Mouse (Mus musculus): ENCODE data around the gene Abhd11.
"Not testable (repeated sequence)": the region's sequence is repeated elsewhere in the genome, so short reads cannot be mapped to it uniquely, and the experiment has no call there.

Abhd11 gene

DNA sequence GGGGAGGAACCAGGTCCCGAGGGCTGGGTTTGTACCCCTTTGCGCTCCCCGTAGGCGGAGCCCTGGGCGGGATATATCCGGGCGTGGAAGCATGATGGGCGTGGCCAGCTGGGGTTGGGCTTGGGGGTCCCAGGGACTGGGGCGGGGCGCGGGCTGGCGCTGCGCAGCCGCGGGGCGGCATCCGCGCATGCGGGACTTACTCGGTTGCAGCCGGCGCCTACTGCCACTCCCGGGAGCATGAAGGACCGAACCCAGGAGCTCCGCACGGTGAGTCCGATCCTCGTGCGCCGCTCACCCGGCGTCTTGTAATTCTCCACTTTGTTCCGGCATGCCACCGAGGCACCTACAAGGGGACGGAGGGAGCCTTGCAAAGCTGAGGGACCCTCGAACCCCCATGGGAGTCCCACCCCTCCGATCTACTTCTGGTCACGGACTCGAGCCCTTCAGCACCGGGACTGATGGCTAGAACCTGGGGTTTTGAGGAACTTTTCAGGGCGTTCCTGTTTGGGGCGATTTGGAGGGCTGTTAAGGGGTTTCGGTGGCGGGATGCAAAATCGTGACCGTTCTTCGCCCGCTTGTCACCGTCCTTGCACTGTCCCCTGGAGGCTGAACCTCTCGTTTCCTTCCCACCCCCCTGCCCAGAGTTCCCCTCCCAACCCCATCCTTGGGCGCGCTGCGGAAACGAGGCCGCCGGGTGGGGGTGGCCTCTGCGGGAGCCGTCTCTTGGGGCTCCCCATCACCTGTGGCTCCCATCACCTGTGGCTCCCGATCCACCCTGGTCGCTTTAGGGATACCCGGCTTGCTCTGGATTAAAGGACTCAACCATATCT, 14.6 kb downstream of the Abhd11 start, which contains the start of gene Stx1a:
TSS of gene Stx1a (plus strand) at position 139 of the 830 bp plus-strand sequence.
- peak; percentile 93 for DNase-seq (ENCODE audit: low read depth, low spot score)

DNA sequence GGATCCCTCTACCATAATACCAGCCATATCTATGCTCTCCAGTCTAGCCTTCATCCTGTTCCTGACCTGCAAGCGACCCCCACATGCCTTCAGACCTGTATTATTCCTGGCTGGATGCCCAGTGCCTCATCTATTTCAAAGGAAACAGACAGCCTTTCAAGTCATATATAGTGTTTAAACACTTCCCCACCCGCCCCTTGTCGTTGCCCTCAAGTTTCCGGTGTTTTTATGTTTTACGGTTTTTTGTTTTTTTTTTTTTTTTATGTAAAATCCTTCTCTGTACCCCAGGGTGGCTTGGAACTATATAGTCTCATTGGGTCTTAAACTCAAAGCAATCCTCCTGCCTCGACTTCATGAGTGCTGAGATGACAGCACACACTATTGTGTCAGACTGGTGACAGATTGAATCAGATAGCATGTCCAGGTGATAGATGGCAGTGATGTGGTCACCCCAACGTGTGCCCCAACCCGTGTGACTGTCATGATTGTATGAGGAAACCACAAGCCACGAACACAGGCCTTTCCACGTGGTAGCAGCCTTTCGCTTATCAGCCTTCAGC, 15.8 kb downstream of the Abhd11 start:
- DNase-seq (ENCODE audit: low read depth, low spot score), result peak; percentile 68

DNA sequence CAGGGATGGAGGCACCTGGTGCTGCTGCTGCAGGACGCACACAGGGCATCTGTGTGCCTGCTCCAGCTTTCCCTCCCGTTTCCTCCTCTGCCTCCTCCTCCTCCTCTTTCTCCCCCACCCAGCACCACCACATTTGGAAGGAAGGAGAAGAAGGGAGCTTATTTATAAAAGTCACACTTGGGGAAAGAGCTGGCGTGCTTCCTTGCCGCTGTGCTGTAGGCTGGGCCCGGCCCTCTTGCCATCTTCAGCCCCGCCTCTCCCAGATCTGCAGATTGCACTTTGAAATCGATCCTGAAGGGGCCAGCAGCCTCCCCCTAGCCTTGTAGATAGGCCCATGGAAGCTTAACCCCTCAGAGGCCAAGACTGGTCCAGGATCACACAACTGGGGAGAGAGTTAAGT, 16.9 kb downstream of the Abhd11 start:
- DNase-seq (ENCODE audit: low read depth, low spot score), result no peak

DNA sequence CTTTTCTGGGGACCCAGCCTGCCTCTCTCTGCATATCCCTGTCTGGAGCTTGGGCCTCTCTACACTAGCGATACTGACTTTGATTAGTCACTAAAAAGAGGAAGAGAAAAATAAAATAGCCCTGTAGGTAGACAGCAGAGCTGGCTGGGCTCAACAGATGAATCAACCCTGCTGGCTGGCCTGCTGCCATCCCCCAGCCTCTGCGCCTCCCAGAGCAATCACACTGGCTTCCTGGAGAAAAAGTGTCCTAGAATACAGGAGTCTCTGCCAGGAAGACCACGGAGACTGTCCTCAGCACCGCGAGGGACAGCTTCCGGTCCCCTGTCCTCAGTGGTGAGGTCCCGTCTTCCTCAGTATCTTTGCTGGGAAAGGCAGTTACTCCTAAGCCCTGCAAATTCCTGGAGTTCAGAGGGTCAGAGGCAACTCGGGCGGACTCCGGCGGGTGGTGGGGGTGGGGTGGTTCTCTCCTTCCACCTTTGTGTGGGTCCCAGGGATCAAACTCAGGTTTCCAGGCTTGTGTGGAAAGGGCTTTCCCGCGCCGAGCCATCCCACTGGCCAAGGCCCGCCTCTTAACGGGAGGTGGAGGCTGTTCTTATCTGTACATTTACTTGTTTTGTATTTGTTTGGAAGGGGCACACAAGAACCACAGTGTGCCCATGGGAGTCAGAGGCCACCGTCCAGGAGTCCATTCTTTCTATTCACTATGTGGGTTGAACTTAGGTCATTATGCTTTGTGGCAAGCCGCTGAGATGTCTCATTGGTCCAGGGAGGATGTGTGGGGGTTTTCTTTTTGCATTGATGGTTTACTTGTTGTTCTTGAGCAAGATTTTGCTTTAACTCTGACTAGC, 20.3 kb downstream of the Abhd11 start:
- DNase-seq (ENCODE audit: low read depth, low spot score), result no peak

DNA sequence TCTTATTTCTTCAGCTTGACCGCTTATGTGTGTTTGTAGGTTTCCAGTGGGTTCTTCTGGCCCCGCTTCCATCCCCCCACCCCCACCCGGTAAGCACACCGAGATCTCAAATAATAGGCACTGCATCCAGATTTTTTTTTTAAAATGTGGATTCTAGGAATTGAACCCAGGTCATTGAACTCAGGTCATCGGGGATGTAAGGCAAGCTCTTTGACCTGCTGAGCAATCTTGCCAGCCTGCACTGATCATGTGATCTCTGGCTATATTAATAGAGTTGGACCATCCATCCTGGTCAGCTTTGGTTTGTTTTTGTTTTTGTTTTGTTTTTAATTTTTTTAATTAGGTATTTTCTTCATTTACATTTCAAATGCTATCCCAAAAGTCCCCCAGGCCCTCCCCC, 23.6 kb downstream of the Abhd11 start:
- DNase-seq (ENCODE audit: low read depth, low spot score), result no peak

DNA sequence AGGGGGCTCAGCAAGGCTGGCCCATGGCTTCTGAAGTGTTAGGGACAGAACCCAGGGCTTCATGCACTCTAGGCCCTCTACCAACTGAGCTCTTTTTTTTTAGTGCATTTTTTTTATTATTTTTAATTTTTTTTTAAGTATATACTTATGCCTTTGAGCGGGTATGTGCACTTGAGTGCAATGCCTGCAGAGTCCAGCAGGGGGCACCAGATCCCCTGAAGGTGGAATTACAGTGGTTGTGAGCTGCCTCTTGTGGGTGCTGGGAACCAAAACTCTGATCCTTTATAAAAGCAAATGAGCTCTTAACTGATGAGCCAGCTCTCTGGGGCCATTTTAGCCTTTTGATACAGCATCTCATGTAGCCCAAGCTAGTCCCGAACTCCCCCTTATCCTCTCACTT, 25.6 kb downstream of the Abhd11 start:
- no peak for DNase-seq (ENCODE audit: low read depth, low spot score)

DNA sequence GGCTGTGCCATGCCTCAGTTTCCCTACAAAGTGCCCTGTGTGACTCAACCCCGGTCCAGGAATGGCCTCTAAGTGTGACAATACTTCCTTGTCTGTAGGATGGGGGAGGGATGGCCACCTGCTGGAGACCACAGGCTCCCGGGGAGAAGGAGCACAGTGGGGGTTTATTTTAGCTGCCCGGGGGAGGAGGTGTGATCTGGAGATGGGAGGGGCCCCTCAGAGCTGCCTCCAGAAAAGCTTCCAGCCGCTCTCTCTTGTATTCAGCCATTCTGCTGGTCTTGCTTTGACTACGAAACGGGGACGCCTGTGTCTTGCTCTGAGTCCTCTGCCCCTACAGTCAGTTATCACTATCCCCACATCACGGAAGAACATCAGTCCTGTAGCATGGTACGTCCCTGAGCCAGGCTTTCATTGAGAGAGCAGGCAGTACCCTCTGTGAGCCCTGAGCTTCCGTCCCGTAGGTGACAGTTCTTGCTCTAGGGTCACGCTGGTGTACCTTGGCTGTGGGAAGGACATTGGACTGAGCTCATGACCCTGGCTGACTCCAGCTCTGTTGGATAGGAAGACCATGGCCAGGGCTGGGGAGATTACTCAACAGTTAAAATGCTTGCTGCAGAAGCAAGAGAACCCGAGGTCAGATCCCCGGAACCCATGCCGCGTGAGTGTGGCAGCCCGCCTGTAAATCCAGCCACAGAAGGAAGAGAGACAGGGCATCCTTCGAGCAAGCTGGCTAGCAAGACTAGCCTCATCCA, 26.8 kb downstream of the Abhd11 start:
- DNase-seq (ENCODE audit: low read depth, low spot score), result no peak

DNA sequence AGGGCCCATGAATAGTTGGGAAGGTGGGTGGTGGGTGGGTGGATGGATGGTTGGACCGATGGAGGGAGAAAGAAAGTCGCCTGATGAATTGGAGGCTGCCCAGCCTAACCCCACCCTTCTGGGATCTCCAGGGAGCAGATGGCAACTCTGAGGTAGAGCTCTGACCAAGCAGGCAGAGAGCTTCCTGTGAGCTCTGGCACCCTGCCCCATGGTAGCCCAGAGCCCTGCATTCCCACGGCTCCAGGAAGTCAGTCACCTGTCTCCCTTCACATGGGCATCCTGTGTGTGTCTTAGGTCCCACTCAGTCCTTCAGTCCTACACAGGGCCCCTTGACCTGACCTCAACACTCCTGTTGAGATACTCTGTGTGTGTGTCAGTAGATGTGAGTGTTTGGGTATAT, 29.0 kb downstream of the Abhd11 start:
- no peak for DNase-seq (ENCODE audit: low read depth, low spot score)

DNA sequence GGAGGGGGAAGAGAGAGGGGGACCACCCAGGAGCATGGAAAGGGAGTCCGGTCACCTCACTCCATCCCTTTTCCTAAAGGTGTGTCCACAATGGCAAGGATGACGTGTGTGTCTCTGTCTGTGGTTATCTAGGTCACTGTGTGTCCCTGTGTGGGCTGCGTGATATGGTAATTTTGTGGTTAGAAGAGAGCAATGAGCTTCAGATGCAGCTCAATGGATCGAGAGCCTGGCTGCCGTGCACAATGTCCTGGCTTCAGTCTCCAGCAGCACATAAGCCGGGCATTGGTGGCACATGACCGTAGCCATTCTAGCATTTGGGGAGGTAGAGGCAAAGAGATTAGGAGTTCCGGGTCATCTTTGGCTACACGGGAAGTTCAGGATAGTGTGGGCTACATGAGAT, 30.6 kb downstream of the Abhd11 start:
- no peak for DNase-seq (ENCODE audit: low read depth, low spot score)

DNA sequence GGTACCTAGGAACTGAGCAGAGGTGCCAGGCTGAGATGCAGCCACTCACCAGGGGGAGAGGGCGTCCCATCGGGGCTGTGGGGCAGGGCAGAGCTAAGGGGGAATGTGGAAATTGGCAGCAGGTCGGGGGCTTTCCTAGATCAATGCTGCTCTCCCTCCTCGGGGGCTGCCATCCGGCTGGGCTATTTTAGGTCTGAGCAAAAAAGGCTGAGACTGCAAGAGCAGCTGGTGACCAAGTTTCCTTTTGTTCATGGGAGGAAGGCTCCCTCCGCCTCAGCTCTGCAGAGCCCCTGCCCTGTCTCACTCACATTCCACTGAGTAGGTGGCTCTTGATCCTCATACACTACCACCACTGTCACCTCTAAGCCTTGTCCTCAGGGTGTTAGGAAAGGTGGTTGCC, 31.1 kb downstream of the Abhd11 start:
- DNase-seq (ENCODE audit: low read depth, low spot score), result no peak

DNA sequence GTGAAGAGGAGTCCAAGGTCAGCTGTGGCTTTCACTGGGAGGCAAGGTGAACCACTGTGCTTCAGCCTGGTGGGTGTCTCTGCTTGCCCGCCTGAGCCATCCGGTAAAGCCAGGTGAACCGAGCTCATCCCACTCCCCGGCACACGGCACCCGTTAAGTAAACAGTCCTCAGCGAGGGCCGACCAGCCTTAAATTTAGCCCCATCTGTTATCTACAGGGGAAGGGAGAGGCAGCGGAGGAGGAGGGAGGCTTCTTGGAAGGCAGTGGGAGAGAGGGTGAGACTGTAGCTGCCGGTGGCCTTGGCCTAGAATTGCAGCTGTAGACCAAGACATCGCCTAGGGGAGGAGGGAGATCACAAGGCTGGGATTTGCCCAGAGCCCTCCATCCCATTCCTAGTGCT, 31.8 kb downstream of the Abhd11 start:
- DNase-seq (ENCODE audit: low read depth, low spot score), result no peak

DNA sequence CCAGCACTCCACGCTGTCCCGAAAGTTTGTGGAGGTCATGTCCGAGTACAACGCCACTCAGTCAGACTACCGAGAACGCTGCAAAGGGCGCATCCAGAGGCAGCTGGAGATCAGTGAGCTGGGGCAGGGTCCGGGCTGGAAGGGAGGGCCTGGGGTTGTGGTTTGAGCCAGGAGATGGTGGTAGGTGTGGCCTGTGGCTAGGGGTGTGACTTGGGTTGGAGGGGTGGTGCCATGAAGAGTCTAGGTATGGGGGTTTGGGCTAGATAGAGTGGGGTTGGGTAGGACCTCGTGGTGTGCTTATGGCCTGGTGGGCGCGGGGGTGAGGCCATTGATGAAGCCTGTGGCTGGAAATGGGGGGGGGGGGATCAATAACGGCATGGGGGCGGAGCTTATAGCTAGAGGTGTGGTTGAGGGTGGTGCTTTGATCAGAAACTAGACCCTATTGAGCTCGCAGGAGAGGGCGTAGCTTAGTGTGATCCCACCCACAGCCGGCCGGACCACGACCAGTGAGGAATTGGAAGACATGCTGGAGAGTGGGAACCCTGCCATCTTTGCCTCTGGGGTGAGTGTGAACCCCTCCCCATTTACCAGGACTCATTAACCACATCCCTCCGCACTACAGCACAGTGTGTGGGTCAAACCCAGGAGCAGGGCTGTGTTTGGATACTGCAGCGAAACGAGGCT, 33.3 kb downstream of the Abhd11 start:
- DNase-seq (ENCODE audit: low read depth, low spot score), result no peak

DNA sequence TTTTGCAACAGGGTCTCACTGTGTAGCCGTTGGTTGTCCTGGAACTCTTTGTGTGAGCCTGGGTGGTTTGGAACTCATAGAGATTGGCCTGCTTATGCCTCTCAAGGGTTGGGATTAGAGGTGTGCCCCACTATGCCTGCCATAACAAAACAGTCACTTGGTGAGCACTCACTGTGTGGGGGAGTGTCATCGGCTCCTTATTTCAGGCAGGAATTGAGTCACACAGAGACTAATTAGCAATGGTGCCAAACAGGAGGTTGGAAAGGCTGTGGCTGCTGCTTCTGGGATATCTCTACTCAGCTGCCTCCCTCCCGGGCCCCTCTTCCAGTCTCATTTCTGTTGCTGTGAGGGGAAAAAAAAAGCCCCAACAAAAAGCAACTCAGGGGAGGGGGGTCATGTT, 35.6 kb downstream of the Abhd11 start:
- DNase-seq (ENCODE audit: low read depth, low spot score), result no peak

DNA sequence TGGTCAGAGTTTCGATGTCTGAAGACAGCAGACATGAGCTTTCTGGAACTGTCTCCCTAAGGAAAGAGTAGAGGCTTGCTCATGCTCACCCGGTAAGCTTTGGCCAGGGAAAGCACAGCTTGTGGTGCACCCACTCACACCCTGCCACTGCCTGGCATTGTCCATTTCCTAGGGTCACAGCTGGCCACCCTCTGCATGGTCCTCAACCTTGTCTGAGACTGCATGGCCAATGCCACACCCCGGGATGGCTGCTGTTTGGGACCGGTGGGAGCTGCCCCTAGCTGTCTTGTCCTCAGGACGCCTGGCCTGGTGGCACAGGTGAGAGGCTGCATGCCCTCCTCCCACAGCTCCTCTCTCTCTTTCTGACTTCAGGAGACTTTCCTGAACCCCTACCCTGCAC, 39.6 kb downstream of the Abhd11 start:
- DNase-seq (ENCODE audit: low read depth, low spot score), result no peak

DNA sequence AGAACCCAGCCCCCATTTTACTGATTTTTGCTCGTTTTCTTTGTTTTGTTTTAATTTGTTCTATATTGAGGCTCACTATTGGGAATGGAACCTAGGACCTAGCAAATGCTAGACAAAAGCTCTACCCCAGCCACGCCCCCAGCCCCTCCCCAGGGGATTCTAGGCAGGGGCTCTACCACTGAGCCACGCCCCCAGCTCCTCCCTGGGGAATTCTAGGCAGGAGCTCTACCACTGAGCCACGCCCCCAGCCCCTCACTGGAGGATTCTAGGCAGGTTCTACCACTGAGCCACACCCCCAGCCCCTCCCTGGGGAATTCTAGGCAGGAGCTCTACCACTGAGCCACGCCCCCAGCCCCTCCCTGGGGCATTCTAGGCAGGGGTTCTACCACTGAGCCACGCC, 40.3 kb downstream of the Abhd11 start:
- not testable (repeated sequence) for DNase-seq (ENCODE audit: low read depth, low spot score)

DNA sequence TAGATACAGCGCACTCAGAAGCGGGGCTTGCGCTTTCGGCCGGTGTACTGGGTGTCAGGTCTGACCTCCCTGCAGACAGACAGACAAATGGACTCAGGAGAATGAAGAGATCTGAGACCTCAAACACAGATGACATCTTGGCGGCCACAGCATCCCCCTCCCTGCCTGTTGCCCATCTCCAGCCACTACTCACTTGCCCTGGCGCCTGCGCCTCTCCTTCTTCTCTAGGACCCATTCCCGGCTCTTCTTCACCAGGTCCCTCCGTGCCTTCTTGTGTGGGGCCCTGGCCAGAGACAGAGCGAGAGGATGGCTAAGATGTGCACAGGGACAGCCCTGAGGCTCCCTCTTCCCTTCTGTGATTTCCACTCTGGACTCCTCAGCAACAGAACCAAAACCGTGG, 44.4 kb downstream of the Abhd11 start:
- DNase-seq (ENCODE audit: low read depth, low spot score), result no peak
